Mouse (Mus musculus): ENCODE measurements at regions not wholly inside any gene's neighbourhood (a gene's known extent, or its start where the extent isn't known, plus 50 kb on each side); places are given as distances from the start of the nearest gene placed in this dataset.

DNA sequence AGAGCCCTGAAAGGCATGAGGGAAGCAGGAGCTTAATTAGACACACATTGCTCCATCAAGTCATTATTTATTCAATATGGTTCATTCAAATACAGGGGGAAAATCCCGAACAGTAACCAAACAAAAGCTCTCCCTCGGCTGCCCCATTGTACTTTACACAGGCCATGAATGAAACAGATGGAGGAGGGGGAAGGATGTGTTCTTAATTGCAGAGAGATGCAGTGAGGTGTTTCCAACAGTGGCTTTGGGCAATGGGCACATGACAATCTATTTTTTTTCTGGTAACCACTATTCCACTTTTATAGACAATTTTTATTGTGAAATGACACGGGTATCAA, 578.6 kb upstream of the Gm26657 start:
- DNase-seq (ENCODE audit: low spot score in 2 of 2): no peak

DNA sequence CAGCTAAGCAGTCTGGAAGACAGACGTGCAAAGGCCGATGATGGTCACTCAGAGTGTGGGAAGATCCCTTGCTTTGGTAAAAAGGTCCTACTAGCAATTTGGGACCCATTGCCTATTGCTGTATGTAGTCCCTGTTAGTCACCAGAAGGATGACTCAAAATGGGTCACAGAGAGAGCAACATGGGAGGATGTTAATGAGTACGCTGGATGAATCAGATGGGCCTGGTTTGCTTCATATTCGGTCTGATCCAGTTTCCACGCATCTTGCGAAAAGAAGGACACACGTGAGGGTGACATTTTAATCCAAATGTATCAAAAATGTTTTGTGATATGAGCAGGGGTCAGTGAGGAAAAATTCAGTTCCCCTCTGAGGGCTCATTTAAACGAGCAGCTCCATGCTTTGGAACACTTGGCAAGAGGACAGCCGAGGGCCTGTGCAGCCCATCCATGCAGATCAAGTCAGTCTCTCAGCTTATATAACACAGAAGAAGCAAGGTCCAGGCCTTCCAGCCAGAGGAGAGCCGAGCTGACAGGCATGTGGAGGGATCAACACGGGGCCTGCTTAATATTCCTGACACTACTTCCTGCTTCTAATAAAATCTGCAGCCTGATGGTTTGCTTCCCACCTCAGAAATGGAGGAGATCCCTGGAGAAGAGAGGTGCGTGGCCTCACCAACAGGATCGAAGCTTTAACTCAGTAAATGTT, 579.2 kb upstream of the Gm26657 start:
- DNase-seq (ENCODE audit: low spot score in 2 of 2): no peak

DNA sequence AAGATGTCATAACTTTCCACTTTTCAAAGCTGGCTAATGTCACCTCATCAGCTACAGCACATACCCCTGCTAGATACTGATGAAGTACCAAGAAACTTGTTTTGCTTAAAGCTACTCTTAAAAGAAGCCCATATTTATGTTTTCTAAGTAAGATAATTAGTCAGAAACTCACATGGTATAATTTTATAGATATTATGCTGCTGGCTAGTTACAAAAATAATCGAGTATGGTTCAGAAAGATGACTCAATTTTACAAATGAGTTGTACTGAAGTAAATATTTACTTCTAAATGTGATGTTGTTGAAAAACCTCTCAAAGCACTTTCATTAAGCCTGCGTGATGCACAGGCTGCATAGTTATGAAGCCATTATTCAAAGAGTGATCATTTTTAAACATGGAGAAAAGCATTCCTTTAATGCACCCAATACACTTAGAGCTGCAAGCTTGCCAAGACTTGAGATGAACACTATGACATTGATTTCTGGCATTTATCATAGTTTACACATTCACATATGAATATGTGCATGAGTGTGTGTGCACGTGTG, 582.3 kb upstream of the Gm26657 start:
- DNase-seq (ENCODE audit: low spot score in 2 of 2): no peak

DNA sequence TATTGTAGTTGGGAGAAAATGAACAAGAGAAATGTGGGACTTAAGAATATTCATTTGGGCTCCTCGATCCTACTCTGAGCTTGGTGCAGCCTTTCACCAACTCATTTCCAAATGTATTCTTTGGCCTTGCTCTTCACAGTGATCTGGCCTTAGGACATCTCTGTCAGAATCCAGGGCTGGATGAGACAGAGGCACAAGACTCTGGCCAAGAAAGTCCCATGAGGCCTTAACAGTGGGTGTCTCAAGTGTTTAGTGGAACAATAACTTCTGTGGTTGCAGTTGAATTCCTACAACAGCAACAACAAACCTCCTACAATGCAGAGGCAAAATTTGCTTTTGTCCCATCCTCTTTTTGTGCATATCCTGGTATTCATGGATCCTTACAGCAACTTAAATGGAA, 589.2 kb upstream of the Gm26657 start:
- no peak for DNase-seq (ENCODE audit: low spot score in 2 of 2)

DNA sequence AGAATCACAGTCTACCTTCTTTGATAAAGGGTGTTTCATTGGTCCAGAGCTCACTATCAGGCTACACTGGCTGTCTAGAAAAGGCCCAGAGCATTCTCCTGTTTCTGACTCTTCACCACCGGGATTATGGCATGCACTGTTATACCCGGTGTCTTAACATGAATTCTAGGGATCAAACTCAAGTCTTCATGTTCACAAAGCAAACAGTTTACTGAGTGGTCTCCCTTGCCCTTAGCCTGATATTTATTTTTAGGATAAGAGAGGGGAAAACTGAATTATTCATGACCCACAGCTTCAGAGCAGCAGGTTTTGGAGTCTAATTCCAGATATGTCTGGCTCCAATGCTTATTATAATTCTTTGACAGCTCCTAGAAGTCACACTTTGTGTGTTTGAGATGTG, 596.0 kb upstream of the Gm26657 start:
- DNase-seq (ENCODE audit: low spot score in 2 of 2): no peak

DNA sequence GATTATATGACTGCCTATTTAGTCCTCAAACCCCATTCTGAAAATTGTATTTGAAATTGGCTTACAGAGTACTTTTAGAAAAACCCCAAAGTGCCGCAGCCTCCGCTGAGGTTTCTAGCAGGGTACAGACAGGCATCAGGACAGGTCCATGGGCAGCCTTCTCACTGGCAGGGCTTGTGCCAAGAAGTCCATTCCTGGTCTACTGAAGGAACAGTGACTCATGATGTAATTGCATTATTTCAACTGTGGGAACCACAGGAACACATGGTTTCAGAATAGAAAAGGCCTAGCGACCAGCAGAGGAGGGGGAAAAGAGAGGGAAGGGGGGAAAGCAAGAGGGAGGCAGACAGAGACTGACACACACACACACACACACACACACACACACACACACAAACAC, 603.0 kb upstream of the Gm26657 start:
- no peak for DNase-seq (ENCODE audit: low spot score in 2 of 2)

DNA sequence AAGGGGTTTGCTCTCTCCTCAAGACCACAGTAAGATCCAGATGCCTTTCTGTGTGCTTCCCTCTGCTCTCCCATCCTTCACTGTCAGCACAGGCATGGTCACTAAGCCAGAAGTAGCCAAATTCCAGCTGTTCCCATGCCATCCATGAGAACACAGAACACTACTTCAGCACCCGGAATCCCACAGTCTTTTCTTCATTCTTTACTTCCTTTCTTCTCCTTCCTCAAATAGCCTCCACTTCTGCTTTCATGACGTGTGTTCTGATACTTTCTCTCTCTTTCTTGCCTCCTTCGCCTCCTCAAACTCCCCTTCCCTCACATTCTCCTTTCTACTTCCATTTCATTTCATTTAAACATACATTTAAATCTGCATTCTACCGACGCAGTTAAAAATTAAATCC, 602.1 kb upstream of the Klf4 start:
- DNase-seq (ENCODE audit: low spot score in 2 of 2): no peak

DNA sequence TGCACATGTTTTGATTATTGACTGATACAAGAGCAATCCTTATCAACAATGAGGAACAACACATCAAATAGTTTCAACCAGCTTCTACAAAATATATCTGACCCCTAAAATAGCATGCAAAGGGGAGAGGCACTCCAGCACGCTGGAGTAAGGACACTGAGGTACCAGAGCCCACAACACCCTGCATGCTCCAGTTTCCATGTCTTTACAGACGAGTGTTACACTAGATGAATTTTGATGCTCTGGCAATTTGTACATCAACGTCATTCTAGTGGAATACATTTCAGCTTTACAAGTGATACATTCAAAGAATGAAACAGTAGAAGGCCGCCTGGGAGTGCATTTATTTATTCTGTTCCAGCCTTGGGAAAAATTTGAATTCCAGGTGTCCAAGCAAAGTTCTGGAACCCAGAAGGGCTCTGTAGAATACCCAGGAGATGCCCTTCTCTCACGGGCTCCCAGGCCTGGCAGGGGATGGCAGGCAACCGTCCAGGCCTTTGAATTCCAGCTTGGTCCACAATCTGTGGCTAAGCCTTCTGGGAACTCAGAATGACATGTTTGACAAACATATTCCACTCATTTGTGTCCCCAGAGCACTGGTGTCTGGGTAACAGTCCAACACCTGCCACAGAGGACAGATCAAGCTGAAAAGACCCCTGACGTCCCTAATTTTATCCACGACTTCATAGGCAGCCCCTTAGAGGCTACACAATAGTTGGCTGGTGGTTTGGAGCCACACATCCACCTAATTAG, 595.6 kb upstream of the Klf4 start:
- no peak for DNase-seq (ENCODE audit: low spot score in 2 of 2)

DNA sequence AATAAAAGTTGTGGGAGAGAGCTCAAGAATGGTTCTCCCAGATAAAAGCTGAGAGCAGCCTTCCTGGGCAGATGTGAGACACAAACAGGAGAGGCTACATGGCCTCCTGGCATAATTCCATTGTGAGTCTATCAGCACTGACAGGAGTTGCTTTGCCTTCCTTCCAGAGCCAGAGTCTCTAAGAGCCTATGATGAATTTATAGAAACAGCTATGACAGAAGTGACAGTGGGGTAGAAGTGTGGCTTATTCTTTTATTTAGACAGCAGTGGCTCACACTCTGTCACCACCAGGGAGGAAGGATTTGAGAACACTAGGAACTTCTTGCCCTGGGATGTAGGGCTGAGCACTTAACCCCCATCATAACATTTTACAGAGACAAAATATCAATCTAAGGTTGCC, 592.2 kb upstream of the Klf4 start:
- DNase-seq (ENCODE audit: low spot score in 2 of 2): no peak

DNA sequence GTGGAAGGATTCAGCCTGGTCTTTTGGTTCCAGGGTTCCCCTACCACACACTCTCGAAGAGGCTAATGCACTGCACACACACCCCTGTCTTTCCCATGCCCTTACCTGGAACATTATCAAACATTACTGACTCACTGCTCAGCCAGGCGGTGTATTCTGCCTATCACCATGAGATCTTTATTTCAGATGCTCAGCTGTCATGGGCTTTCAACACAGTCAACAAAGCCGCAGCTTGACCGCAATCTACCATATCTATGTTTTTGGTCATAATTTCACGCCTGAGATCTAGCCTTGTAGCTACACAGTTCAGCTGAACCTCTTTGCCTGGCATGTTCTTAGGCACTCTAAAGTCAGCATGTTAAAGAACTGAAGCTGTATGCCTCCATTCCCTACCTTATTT, 589.9 kb upstream of the Klf4 start:
- no peak for DNase-seq (ENCODE audit: low spot score in 2 of 2)

DNA sequence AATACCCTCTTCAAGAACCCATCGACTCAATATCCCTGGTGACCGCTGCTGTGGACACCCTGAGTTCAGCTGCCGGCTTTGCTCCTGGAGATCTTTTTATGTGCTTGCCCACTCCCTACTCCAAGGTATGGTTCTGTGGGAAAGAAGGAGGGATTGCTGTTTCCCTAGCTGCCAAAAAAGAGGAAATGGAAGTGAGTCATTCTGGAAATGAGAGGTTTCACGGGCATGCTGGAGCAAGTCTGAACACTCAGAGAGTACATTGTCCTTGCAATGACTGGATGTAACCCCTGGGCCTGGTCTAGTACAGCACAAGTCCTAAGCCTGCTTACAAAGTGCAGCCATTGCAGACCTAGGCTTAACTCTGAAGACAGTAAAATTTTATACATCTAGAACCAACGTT, 589.4 kb upstream of the Klf4 start:
- no peak for DNase-seq (ENCODE audit: low spot score in 2 of 2)

DNA sequence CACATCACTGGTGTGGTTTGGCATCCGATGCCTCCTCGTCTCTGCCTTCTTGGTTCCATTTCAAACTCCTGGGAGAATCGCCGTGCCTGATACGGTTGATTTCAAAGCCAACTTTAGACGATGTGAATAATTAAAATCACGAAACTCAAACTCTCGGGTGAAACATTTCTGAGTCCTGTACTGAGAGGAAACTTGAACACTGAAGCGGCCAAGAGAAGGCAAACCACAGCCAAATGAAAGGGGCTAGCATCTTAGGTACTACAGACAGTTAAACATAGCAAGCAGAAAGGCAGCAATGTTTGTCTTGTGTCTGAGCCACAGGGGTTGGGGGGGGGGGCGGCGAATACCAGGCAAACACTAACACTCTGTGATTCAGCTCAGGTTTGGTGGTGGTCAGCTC, 588.1 kb upstream of the Klf4 start:
- DNase-seq (ENCODE audit: low spot score in 2 of 2): no peak

DNA sequence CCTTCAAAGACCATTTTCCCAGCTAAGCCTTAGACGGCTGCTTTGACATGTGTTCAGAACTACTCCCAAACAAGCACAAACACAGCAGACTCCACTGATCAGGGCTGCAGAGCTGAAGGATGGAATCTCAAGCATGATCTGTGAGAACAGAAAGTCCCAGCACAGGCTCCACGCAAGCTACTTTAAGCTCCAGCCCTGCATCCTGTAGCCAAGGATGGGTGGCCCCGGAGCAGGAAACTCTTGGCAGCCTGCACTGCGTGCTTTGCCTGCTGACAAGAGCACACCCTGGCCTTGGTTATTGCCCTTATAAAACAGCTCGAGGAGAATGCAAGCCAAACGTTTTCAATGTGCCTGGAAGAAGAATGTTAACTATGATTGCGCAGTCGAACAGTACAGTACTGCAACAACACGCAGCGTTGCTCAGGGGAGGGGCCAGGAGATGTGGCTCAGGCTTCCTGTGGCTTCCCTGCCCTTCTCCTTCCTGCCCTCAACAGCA, 581.5 kb upstream of the Klf4 start:
- peak; percentile 40 to 44 for DNase-seq (ENCODE audit: low spot score in 2 of 2)

DNA sequence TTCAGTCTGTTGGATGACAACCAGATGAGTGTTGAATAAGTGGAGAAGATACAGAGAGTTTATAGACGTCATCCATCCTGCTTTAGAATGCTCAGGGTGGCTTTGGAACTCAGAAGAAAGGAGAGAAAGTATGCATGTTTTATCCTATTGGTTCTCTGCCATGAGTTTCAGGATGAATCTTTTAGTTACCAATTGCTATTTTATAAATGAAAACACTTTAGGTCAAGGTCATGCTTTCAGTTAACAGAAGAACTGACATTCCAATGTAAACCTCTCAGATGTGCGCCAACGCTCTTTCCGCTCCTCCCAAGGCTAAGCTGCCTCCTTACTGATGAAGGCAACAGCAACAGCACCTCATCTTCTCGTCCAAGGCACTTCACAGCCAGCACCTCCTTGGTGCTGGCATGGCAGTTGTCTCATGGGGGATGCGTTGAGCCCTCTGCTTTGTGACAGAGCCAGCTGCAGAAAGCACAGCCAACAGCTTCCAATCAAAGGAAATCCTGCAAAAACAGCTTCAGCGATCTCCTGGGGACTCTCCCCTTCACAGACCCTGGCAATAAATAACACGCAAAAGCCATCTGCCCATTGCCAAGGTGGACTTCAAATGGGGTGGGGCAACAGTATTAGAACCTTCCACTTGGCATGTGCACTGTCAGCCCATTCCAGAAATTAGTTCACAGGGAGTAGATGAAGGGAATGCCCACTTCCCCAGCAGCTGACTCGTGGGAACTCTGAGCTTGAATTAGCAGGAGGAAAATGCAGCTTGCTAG, 580.9 kb upstream of the Klf4 start:
- DNase-seq (ENCODE audit: low spot score in 2 of 2): peak in 1 of 2 experiments; percentile 5

DNA sequence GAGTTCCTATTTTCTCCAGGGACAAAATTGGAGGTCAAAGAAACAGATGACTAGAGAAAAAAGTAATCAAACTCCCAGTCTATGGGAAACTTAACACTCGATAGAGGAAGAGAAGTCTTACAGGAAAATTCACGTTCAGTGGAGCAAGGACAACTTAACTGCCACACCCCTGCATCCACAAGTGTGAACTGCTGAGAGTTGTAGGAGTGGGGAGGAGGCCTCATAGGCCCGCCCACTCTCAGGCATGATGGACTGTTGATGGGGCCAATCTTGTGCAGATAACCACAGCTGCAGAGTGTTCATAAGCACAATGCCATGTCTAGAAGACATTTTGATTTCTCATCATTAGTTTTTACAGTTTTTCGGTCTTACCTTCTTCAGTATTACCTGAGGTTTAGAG, 574.7 kb upstream of the Klf4 start:
- no peak for DNase-seq (ENCODE audit: low spot score in 2 of 2)

DNA sequence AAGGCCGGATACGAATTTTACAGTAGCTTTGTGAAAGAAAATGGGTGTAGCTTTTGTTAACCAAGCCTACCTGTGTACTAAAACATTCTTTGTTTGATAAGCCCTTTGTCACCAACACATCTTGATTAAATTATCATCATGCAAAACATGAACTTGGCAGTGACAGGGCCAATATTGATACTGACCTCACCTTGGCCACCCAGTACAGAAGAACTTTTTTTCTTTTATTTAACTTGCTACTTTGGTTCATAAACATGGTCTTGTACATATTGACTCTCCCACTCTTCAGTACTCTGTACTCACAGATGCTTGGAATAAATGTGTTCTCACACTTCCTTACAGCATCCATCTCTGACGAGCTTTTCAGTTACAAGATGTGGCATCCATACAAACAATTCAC, 570.0 kb upstream of the Klf4 start:
- DNase-seq (ENCODE audit: low spot score in 2 of 2): no peak

DNA sequence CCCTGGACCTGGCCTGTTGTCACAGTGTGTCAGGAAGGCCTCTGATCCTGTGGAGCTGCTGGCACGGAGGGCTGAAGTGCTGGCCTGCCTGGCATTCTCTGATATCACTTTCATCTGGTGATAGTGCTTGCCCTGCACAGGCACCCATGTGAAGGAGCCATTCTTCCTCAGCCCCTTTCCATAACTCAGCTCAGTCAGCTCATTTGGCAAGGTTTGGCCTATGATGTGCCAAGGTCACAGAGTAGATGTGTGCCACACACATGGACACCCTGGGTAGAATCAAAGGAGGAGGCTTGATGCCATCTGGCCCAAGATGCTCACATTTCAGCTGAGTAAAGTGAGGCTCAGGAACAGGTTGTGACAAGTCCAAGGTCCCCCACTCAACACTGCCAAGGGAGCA, 558.5 kb upstream of the Klf4 start:
- no peak for DNase-seq (ENCODE audit: low spot score in 2 of 2)

DNA sequence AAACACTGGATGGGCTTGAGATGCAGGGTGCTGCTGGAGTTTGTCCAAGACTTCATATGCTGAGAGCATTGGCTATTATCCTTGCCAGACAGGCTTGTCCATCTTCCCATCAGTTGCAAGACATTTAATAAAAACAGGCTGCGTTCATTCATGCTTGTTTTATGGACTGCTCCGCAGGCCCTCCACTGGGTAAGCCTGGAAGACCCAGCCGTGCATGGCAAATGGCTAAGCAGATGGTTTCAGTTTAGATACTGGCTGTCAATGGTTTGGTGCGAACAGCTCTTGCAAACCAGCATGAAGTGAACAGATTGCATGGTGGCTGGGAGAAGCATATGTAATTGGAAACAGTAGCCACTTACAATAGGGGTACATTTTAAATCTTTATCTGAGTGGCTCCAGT, 556.4 kb upstream of the Klf4 start:
- DNase-seq (ENCODE audit: low spot score in 2 of 2): no peak

DNA sequence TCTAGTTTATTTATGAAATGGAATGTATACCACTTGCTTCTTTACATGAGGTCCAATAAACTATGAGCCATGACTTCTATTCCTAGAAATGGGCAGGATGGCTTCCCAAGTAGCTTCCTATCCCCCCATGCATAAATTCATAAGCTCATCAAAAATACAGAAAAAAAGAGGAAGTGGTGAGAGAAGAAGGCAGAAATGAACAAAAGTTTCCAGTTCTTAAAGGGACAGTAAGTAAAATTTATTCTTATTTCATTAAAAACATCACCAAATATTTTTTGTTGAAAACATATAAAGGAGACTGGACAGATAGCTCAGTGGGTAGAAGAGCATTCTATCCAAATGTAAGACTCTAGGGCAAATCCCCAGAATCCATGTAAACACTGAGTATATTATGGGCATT, 554.0 kb upstream of the Klf4 start:
- no peak for DNase-seq (ENCODE audit: low spot score in 2 of 2)

DNA sequence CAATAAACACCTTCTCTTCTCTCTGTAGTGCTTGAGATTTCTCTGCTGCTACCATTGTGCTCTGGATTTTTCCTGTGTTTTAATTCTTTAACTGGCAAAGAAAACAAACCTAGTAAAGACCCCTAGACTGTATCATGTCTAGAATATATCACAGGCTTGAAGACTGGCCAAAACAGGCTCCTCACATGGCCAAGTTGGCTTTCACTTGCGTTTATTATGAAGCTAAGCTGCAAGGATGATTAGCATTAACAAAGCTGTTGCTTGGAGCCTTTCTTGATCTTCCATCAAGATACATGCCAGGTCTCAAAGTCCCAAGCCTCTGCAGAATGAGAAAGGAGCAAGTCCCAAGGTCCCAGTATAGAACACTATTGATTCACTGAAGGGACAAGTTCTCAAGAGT, 551.9 kb upstream of the Klf4 start:
- DNase-seq (ENCODE audit: low spot score in 2 of 2): no peak

DNA sequence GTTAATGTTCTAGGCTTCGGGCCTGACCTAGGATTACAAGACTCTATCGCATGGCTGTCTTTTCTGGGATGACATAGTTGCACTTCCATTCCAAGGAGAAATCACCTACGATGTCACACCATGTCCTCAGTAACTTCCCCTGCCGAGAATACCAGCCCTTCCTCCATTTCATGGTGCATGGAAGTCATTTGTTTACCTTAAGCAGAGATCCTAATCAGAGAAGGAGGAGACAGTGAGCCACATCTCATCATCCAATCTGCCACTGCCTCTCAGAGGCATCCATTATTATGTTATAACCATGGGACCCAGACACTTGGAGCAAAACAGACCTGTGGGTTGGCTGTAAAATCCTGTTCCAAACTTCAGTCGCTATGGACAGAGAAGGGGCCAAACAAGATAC, 550.1 kb upstream of the Klf4 start:
- DNase-seq (ENCODE audit: low spot score in 2 of 2): no peak

DNA sequence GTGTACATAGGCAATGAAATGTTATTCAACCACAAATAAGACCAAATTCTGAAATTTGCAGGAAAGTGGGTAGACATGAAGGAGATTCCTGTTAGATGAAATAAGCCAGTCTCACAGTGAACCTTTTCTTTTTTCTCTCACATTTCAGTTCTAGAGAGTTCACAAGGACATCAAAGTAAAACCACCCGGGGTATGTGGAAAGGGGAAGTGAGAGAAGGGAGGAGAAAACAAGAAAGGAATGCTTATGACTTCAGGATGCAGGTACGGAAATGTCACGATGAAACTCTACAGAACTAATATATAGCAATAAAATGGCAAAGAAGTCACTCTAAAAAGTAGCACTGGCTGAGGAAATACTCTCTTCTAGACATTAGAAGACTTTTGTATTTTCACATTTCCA, 548.7 kb upstream of the Klf4 start:
- DNase-seq (ENCODE audit: low spot score in 2 of 2): peak in 1 of 2 experiments; percentile 11

All from spleen, postnatal 36 days (tissue).